Mouse (Mus musculus) liver, adult 2 months (tissue): ENCODE results near the gene Csde1. TPM values are rescaled to one million over a fixed set of nuclear protein-coding genes. Genes with fewer than 3 reads are reported as not detected.

Experiments
- DNase-seq: peaks from one replicate; pipeline ENCODE4 v3.0.0-alpha.2; 2011; ENCODE audit warnings: low read depth, low spot score; ENCODE audit errors: extremely low read depth
- H3K27ac ChIP-seq: fragments of 200-500 bp; replicated peaks from 2 replicates; pipeline ENCODE4 v1.5.1; 2012; ENCODE audit warnings: low read depth, mild to moderate bottlenecking, control low read depth, inconsistent platforms, low read length; ENCODE audit not compliant: insufficient read depth
- H3K27me3 ChIP-seq: fragments of 200-500 bp; 2 replicates; pipeline ENCODE4 v1.6.1; 2012; ENCODE audit warnings: mild to moderate bottlenecking, moderate library complexity, low read length, inconsistent platforms; ENCODE audit not compliant: control insufficient read depth, insufficient read depth
- H3K36me3 ChIP-seq: fragments of 200-500 bp; 2 replicates; pipeline ENCODE4 v1.6.1; 2012; ENCODE audit warnings: low read length, inconsistent platforms; ENCODE audit not compliant: control insufficient read depth, insufficient read depth
- H3K4me1 ChIP-seq: fragments of 200-500 bp; 2 replicates; pipeline ENCODE4 v1.6.1; 2011; ENCODE audit warnings: low read length; ENCODE audit not compliant: control insufficient read depth, insufficient read depth
- H3K4me3 ChIP-seq: fragments of 200-500 bp; 2 replicates; pipeline ENCODE4 v1.5.1; 2011; ENCODE audit warnings: low read depth, mild to moderate bottlenecking, control low read depth, low read length, moderate library complexity; ENCODE audit not compliant: insufficient read depth
- H3K79me2 ChIP-seq: fragments of 200-500 bp; 2 replicates; pipeline ENCODE4 v1.6.1; 2012; ENCODE audit warnings: inconsistent platforms, mild to moderate bottlenecking, low read length, moderate library complexity; ENCODE audit not compliant: control insufficient read depth, insufficient read depth
- H3K9ac ChIP-seq: fragments of 200-500 bp; 2 replicates; pipeline ENCODE4 v1.6.1; 2012; ENCODE audit warnings: low read depth, mild to moderate bottlenecking, control low read depth, inconsistent platforms, low read length
- CTCF ChIP-seq: fragments of 200-500 bp; IDR thresholded peaks from 2 replicates; pipeline ENCODE4 v1.5.1; 2011; ENCODE audit warnings: low read depth, low read length, control low read depth
- POLR2A ChIP-seq: fragments of 200-500 bp; IDR thresholded peaks from 2 replicates; pipeline ENCODE4 v1.6.1; 2011; ENCODE audit warnings: low read length, control low read depth; ENCODE audit not compliant: insufficient read depth; ENCODE audit errors: extremely low read depth
- WGBS: fragments of 180-500 bp; shearing (Covaris S2); methylation state at CpG from one replicate; pipeline ENCODE4 v1.1.7; 2018; 5-methylcytosine and 5-hydroxymethylcytosine counted together
- polyA plus RNA-seq: library from polyadenylated mRNA; depleted of rRNA; stranded (reverse); fragments of >200 nt; gene quantifications from 2 replicates; pipeline ENCODE4 v1.2.3, GENCODE M21; 2012
- total RNA-seq: library from RNA; depleted of rRNA; stranded (reverse); fragments of >200 nt; gene quantifications from 2 replicates; pipeline ENCODE4 v1.2.3, GENCODE M21; 2014

Gene Csde1
- total and polyA plus RNA-seq, 2 experiments, result 16.7 to 237 TPM

DNA sequence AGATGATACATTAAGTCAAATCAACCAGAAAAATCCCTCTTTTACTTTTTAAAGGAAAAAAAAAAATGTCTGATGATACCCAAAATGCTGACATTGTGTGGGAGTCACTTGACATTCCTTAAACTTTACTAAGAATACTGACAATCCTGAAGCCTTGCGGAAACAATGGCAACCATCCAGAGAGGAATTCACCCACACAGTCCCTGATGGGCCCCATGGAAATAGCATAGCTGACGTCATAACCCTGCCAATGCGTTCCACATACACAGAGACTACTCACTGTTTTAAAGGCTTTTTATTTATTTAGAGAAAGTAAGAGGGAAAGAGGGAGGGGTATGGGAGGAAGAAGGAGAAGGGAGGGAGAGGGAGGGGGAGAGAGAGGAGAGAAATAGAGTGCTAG lies 27.3 kb upstream of the Csde1 start:
- WGBS, result 46% methylated on average over 3 of the region's 3 CpGs
- peaks cover 5% of the 10 kb centered on the region; the same call in 1 of the 2 replicates for H3K4me1 ChIP-seq
- H3K27ac ChIP-seq, result no peak overlapping the region
- no peak for DNase-seq
- no peaks in the 10 kb centered on the region for H3K27me3 ChIP-seq
- no peak overlapping the region for H3K4me3 ChIP-seq
- no peaks in the 10 kb centered on the region for H3K79me2 ChIP-seq
- H3K9ac ChIP-seq, result no peak overlapping the region
- peaks cover 3% of the 10 kb centered on the region; the same call in 1 of the 2 replicates for H3K36me3 ChIP-seq
- TF ChIP-seq POLR2A (no peak), CTCF (no peak)

DNA sequence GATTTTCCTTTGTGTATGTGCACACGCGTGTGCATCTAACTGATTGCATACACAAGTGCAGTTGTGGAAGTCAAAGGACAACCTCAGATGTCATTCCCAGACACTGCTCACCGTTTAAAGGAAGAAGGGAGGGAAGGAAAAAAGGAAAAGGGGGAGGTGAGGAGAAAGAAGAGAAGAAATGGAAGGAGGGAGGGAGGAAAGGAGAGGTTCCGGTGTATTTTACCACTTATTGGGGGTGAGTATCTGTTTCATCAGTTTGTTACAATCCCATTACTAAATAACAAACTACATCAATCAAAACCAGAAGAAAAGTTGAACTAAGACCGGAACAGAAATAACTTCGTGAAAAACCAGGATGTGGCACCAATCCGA lies 25.0 kb upstream of the Csde1 start:
- no peak for DNase-seq
- TF ChIP-seq POLR2A, result no peak
- no peaks in the 10 kb centered on the region for H3K79me2 ChIP-seq
- peaks cover 5% of the 10 kb centered on the region; the same call in 1 of the 2 replicates for H3K4me1 ChIP-seq
- peak overlapping the region; percentile 73 for H3K4me3 ChIP-seq
- no peak overlapping the region for H3K27ac ChIP-seq
- H3K27me3 ChIP-seq, result no peaks in the 10 kb centered on the region
- no peak overlapping the region for H3K9ac ChIP-seq
- WGBS, result 54% methylated on average over 7 of the region's 7 CpGs
- peaks cover 10% of the 10 kb centered on the region for H3K36me3 ChIP-seq

DNA sequence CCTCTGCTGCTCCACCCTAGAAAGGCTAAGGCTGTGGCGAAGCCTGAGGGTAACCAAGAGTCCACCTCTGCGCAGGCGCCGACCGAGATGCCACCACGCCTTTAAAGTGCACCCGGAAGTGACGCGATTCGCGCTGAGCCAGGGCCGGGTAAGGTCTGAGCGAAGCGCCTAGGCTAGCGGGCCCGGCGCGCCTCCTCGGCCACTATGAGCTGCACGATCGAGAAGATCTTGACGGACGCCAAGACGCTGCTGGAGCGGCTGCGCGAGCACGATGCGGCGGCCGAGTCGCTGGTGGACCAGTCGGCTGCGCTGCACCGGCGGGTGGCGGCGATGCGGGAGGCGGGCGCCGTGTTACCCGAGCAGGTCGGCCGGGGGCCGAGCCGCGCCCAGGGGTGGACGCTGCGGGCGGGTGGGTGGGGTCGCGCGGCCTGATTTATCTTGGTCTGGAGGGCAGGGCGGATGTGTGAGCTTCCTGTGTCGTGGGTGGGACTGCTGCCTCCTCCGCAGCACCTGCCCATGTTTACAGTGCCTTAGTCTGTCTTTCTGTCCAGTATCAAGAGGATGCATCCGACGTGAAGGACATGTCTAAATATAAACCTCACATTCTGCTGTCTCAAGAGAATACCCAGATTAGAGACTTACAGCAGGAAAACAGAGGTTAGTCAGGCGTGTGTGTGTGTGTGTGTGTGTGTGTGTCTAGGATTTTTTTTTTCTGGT lies 24.5 kb upstream of the Csde1 start, which contains the start of gene Sike1:
Gene Sike1 (plus strand): TSS at position 104 of the 717 bp plus-strand sequence.
- TF ChIP-seq CTCF (no peak), POLR2A (peak; percentile 56; the same call in 1 of the 2 replicates)
- H3K4me1 ChIP-seq, result peaks cover 5% of the 10 kb centered on the region; the same call in 1 of the 2 replicates
- H3K27me3 ChIP-seq, result no peaks in the 10 kb centered on the region
- peak within 1 kb of the TSS; percentile 73 for H3K4me3 ChIP-seq
- peak within 1 kb of the TSS; percentile 50 for H3K27ac ChIP-seq
- no peaks in the 10 kb centered on the region for H3K79me2 ChIP-seq
- WGBS, result under 1% methylated on average over 60 of the region's 60 CpGs
- peaks cover 13% of the 10 kb centered on the region for H3K36me3 ChIP-seq
- peak; percentile 79 for DNase-seq
- peak within 1 kb of the TSS; percentile 86 for H3K9ac ChIP-seq

DNA sequence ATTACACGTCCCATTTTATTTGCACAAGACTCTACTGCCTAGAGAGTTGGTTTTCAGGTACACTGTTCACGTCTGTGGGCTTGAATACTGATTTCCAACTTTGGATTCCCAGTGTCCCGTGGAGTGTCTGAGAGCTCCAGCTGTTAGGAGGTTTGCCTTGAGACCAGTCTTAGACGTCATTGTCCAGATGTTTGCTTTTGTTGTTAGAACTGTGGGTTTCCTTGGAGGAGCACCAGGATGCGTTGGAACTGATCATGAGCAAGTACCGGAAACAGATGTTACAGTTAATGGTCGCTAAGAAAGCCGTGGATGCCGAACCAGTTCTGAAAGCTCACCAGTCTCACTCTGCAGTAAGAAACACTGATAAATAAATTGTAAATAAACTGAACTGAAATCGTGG lies 23.2 kb upstream of the Csde1 start:
- Histone ChIP-seq H3K36me3 (peaks cover 19% of the 10 kb centered on the region), H3K27ac (no peak overlapping the region), H3K27me3 (no peaks in the 10 kb centered on the region), H3K4me3 (no peak overlapping the region), H3K9ac (no peak overlapping the region), H3K79me2 (no peaks in the 10 kb centered on the region), H3K4me1 (peaks cover 5% of the 10 kb centered on the region; the same call in 1 of the 2 replicates)
- WGBS, result 85% methylated on average over 10 of the region's 10 CpGs
- no peak for TF ChIP-seq POLR2A
- TF ChIP-seq CTCF, result no peak
- no peak for DNase-seq

DNA sequence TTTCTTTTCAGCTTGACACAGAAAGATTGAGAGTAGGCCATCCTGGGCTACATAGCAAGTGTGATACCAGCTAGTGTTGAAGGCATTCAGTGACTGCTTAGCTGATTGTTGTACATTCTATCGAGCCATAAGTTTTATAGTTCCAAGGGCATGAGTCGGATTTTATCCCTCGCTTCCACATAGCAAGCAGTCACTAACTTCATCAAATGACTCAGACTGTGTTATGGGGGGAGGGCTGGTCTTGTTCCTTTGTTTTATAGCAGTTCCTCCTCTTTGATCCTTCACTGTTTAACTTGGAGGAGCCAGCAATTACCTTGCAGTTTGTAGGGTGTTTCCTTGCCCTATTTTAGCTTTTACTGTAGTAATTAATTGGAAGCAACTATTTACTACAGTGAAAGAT lies 22.6 kb upstream of the Csde1 start:
- Histone ChIP-seq H3K27ac (no peak overlapping the region), H3K4me3 (no peak overlapping the region), H3K9ac (no peak overlapping the region), H3K36me3 (peaks cover 19% of the 10 kb centered on the region), H3K27me3 (no peaks in the 10 kb centered on the region), H3K4me1 (peaks cover 5% of the 10 kb centered on the region; the same call in 1 of the 2 replicates), H3K79me2 (no peaks in the 10 kb centered on the region)
- TF ChIP-seq POLR2A (no peak), CTCF (no peak)
- 87% methylated on average over 3 of the region's 3 CpGs for WGBS
- DNase-seq, result no peak

DNA sequence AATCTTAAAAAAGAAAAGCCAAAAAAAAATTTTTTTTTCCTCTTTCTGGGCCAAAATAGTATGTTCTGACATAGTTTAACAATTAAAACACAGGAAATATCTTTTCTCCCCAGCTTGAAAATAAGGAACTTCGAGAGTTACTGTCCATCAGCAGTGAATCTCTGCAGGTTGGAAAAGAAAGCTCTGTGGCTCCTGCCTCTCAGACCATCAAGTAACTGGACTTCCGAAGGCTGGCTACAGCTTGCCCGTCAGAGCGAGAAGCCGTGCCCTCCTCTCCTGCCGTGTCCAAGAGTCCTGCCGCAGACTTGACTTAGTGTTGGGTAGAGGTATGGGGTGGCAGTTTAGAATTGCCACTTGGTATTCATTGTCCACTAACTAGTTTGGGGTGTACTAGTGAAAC lies 18.6 kb upstream of the Csde1 start:
- WGBS, result 93% methylated on average over 7 of the region's 7 CpGs
- no peak for DNase-seq
- Histone ChIP-seq H3K36me3 (peaks cover 38% of the 10 kb centered on the region), H3K9ac (no peak overlapping the region), H3K4me3 (no peak overlapping the region), H3K4me1 (peaks cover under 1% of the 10 kb centered on the region; the same call in 1 of the 2 replicates), H3K27ac (no peak overlapping the region), H3K79me2 (no peaks in the 10 kb centered on the region), H3K27me3 (no peaks in the 10 kb centered on the region)
- TF ChIP-seq POLR2A (no peak), CTCF (no peak)
